ENCODE assay signal across 18 mouse cellular contexts in the genomic region with DNA sequence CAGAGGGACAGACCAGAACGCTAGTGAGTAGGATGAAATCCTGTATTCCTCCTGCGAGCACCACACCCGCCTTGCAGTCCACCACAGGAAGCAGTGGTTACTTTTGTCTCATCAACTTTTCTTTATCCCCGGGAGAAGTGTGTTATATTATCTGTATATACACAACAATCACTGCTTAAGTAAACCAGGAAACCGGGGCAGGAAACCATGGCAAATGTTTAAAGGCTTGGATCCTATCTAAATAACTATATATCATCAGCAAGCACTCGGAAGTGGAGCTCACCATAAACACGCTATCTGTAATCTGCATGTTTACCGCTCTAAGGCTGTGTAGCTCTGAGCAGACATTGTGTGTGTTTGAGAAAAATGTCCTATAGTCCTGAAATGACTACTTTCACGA. TPM values are rescaled to one million over a fixed set of nuclear protein-coding genes. Genes with fewer than 3 reads are reported as not detected.
DNase-seq lines count a peak whose midpoint lies in the region; ATAC-seq and TF ChIP-seq lines count a peak whose summit lies in the region.
"Had no signal": no experiment of that assay in that cellular context is flagged by ENCODE, and none has a peak within 500 bp of the region (broad histone marks: within the 10 kb centered on the region; RNA-seq: fewer than 3 reads in every experiment).

No protein-coding gene starts in this region.

- no peak for TF ChIP-seq CTCF in intestine, postnatal 0 days (IDR thresholded peaks at IDR 0.05; ENCODE audit: low read depth)

- H3K4me1 ChIP-seq in intestine, postnatal 0 days (replicated peaks; ENCODE audit: control insufficient read depth, insufficient read depth, low read length): no peaks in the 10 kb centered on the region
- H3K4me1 ChIP-seq: embryonic facial prominence, embryonic 10.5 days; forebrain, embryonic 13.5 days had no signal

- no peak overlapping the region for H3K4me3 ChIP-seq in intestine, postnatal 0 days (ENCODE audit: low read depth, low read length)
- H3K4me3 ChIP-seq: embryonic facial prominence, embryonic 10.5 days; forebrain, embryonic 13.5 days; heart, embryonic 12.5 days had no signal

- 0 out of 2 replicates have a peak, but pooled peaks have one; percentile 26 for ATAC-seq in intestine, postnatal 0 days
- ATAC-seq: activated CD4-positive, CD25-positive, alpha-beta regulatory T cell, adult 4 months; forebrain, embryonic 13.5 days; forebrain, postnatal 0 days; Patski had no signal

- H3K27ac ChIP-seq in intestine, postnatal 0 days (ENCODE audit: low read depth, low read length): no peak overlapping the region
- H3K27ac ChIP-seq: embryonic facial prominence, embryonic 10.5 days; forebrain, embryonic 13.5 days had no signal

- WGBS in intestine, postnatal 0 days: 14% methylated on average over 9 of the region's 9 CpGs

- 0 out of 2 replicates have a peak overlapping the region, but pooled peaks have one; percentile 21 for H3K4me2 ChIP-seq in intestine, postnatal 0 days (replicated peaks; ENCODE audit: low read depth)
- H3K4me2 ChIP-seq: forebrain, embryonic 13.5 days; heart, embryonic 12.5 days had no signal

- H3K9ac ChIP-seq in intestine, postnatal 0 days (ENCODE audit: low read depth, low read length): no peak overlapping the region
- H3K9ac ChIP-seq: forebrain, embryonic 13.5 days; forebrain, postnatal 0 days; heart, embryonic 12.5 days had no signal

- H3K36me3 ChIP-seq in intestine, postnatal 0 days (ENCODE audit: control insufficient read depth, insufficient read depth): no peaks in the 10 kb centered on the region
- H3K36me3 ChIP-seq: embryonic facial prominence, embryonic 10.5 days had no signal

- H3K27me3 ChIP-seq in intestine, postnatal 0 days (replicated peaks; ENCODE audit: control insufficient read depth, insufficient read depth, low read length): no peaks in the 10 kb centered on the region
- H3K27me3 ChIP-seq: forebrain, embryonic 13.5 days; heart, embryonic 12.5 days; Patski had no signal

- no peaks in the 10 kb centered on the region for H3K9me3 ChIP-seq in intestine, postnatal 0 days (ENCODE audit: control insufficient read depth)
- H3K9me3 ChIP-seq: embryonic facial prominence, embryonic 10.5 days; forebrain, embryonic 13.5 days; heart, embryonic 12.5 days had no signal

- DNase-seq in heart, adult 11 months: peak; percentile 80
- no peak for DNase-seq in heart, postnatal 4 days
- DNase-seq in 416B (ENCODE audit: low read depth): peak; percentile 2
- peak; percentile 40 for DNase-seq in lung, postnatal 36 days
- no peak for DNase-seq in kidney, postnatal 10 days
- DNase-seq in cerebellum, adult 9-10 months: no peak
- DNase-seq: adrenal gland, postnatal 14 days; cerebellum, adult 18-20 months; cerebellum, postnatal 10 days; forebrain, postnatal 0 days; gastrocnemius, postnatal 14 days had no signal

RNA-seq across cellular contexts. Expression of gene Npr3, which starts 13.1 kb away (rescaled TPM):
- total RNA-seq in heart, postnatal 4 days (2021): 10 to 100 TPM; 39.6 to 45.7 TPM
- polyA plus RNA-seq in intestine, postnatal 0 days (2015; fragmentation: Nextera tagmentation; extraction: Ambion mirVana): 3.8 and 4.4 TPM in 2 replicates
- total RNA-seq: MEL had no signal
- polyA plus RNA-seq: activated CD4-positive, CD25-positive, alpha-beta regulatory T cell, adult 4 months had no signal

Comparison
In these comparisons a context has a peak if more than half of its experiments do, and no peak if none do; other contexts are left out.
1. DNase-seq: peak in heart, adult 11 months (single experiment), 416B (single experiment) and lung, postnatal 36 days (single experiment); none in heart, postnatal 4 days (single experiment), kidney, postnatal 10 days (single experiment) and cerebellum, adult 9-10 months (single experiment).